Mouse (Mus musculus) ES-E14 (cell line): ENCODE measurements around the gene Trp53rka. TPM values are rescaled to one million over a fixed set of nuclear protein-coding genes. Genes with fewer than 3 reads are reported as not detected.

ENCODE experiments used
- DNase-seq: peaks from one replicate; pipeline ENCODE4 v3.0.0-alpha.2; 2013; ENCODE audit warnings: low read depth, low spot score
- H3K27ac ChIP-seq: 2 replicates; pipeline ENCODE4 v1.5.1; 2012; ENCODE audit warnings: low read depth, mild to moderate bottlenecking, low read length, moderate library complexity, mixed read lengths; ENCODE audit not compliant: poor library complexity, insufficient read depth, severe bottlenecking
- H3K36me3 ChIP-seq: 2 replicates; pipeline ENCODE4 v1.6.1; 2012; ENCODE audit warnings: mild to moderate bottlenecking, low read length, moderate library complexity, mixed read lengths; ENCODE audit not compliant: control insufficient read depth, poor library complexity, insufficient read depth, severe bottlenecking
- H3K4me1 ChIP-seq, 2 experiments: fragments of 150-350 bp in 1 of 2; sonication (generic) in 1 of 2; 2 replicates each; pipeline ENCODE4 v1.6.1; 2012; ENCODE audit warnings: low read length in 2 of 2, mild to moderate bottlenecking in 1 of 2, mixed read lengths in 1 of 2; ENCODE audit not compliant: control insufficient read depth in 2 of 2, insufficient read depth in 2 of 2, poor library complexity in 1 of 2
- H3K4me3 ChIP-seq, 2 experiments: fragments of 150-350 bp in 1 of 2; sonication (generic) in 1 of 2; 2 replicates each; pipeline ENCODE4 v1.5.1; 2012; ENCODE audit warnings: low read length in 2 of 2, low read depth in 1 of 2, mild to moderate bottlenecking in 1 of 2, mixed read lengths in 1 of 2; ENCODE audit not compliant: insufficient read depth in 1 of 2, poor library complexity in 1 of 2, severe bottlenecking in 1 of 2
- H3K9ac ChIP-seq: 2 replicates; pipeline ENCODE4 v1.6.1; 2012; ENCODE audit warnings: low read depth, mild to moderate bottlenecking, low read length, mixed read lengths; ENCODE audit not compliant: poor library complexity, insufficient read depth, severe bottlenecking
- H3K9me3 ChIP-seq: fragments of 150-350 bp; sonication (generic); 2 replicates; pipeline ENCODE4 v1.6.1; 2012; ENCODE audit warnings: low read depth, mild to moderate bottlenecking, low read length; ENCODE audit not compliant: control insufficient read depth, insufficient read depth
- CHD2 ChIP-seq: IDR thresholded peaks from 2 replicates; pipeline ENCODE4 v1.6.1; 2014; ENCODE audit warnings: mild to moderate bottlenecking, low read depth, low read length, inconsistent platforms
- HCFC1 ChIP-seq: IDR thresholded peaks from 2 replicates; pipeline ENCODE4 v1.6.1; 2012; ENCODE audit warnings: low read length, inconsistent platforms, borderline replicate concordance; ENCODE audit not compliant: insufficient read depth
- MAFK ChIP-seq: IDR thresholded peaks from 2 replicates; pipeline ENCODE4 v1.6.1; 2014; ENCODE audit warnings: mild to moderate bottlenecking, low read depth, low read length, inconsistent platforms; ENCODE audit not compliant: insufficient read depth
- ZC3H11A ChIP-seq: IDR thresholded peaks from 2 replicates; pipeline ENCODE4 v1.6.1; 2012; ENCODE audit warnings: low read depth, mild to moderate bottlenecking, inconsistent platforms, low read length, borderline replicate concordance
- ZNF384 ChIP-seq: IDR thresholded peaks from 2 replicates; pipeline ENCODE4 v1.6.1; 2012; ENCODE audit warnings: low read depth, low read length, inconsistent platforms
- in situ Hi-C, 2 experiments: fragments of 600-800 bp; cut with MboI; formaldehyde crosslinking; loops; one replicate each; pipeline ENCODE4 v1.15.1; 2025; ENCODE audit warnings: low sequenced_read_pairs in 2 of 2, inconsistent platforms in 1 of 2; ENCODE audit not compliant: unreplicated experiment in 2 of 2
- total RNA-seq: library from RNA; depleted of rRNA; stranded (reverse); fragments of 300-350 nt; gene quantifications from 2 replicates; pipeline ENCODE4 v1.2.3, GENCODE M21; 2012

Trp53rka gene
- total RNA-seq, 1 experiment: 22.0 TPM

GRCm38 (mm10) chr2:165497706-165498275, 4.7 kb upstream of the Trp53rka start:
- Histone ChIP-seq H3K27ac (no peak overlapping the region), H3K4me1 (peaks cover 0 to 6% of the 10 kb centered on the region in 2 experiments; a peak in 2 of 4 replicates), H3K4me3 (no peak overlapping the region), H3K9ac (no peak overlapping the region), H3K9me3 (no peaks in the 10 kb centered on the region), H3K36me3 (no peaks in the 10 kb centered on the region)
- in situ Hi-C loops: no loop called here
- DNase-seq: no peak
- no peak for TF ChIP-seq MAFK

GRCm38 (mm10) chr2:165496251-165496650, 3.1 kb upstream of the Trp53rka start:
- H3K4me1 ChIP-seq: peaks cover 3 to 6% of the 10 kb centered on the region in 2 experiments; a peak in 2 of 4 replicates
- no peak overlapping the region for H3K9ac ChIP-seq
- H3K4me3 ChIP-seq: no peak overlapping the region
- DNase-seq: peak; percentile 44
- in situ Hi-C loops: no loop called here
- H3K27ac ChIP-seq: no peak overlapping the region
- no peaks in the 10 kb centered on the region for H3K9me3 ChIP-seq
- H3K36me3 ChIP-seq: no peaks in the 10 kb centered on the region
- no peak for TF ChIP-seq HCFC1

- in situ Hi-C loops: no loop called here
- Histone ChIP-seq H3K36me3 (peaks cover 9% of the 10 kb centered on the region; the same call in 1 of the 2 replicates), H3K27ac (no peak overlapping the region), H3K9me3 (no peaks in the 10 kb centered on the region), H3K9ac (no peak overlapping the region), H3K4me1 (peaks cover 3 to 6% of the 10 kb centered on the region in 2 experiments; a peak in 2 of 4 replicates), H3K4me3 (no peak overlapping the region)
- DNase-seq: no peak
- TF ChIP-seq ZC3H11A: no peak
- no peak for TF ChIP-seq HCFC1
- no peak for TF ChIP-seq MAFK
- TF ChIP-seq ZNF384: no peak
- no peak for TF ChIP-seq CHD2
Measured at GRCm38 (mm10) chr2:165494495-165494894, 1.4 kb upstream of the Trp53rka start.

- Histone ChIP-seq H3K27ac (peak overlapping the region; percentile 32; the same call in 1 of the 2 replicates), H3K9ac (peak overlapping the region; percentile 69), H3K9me3 (no peaks in the 10 kb centered on the region), H3K4me1 (peaks cover 3 to 6% of the 10 kb centered on the region in 2 experiments; a peak in 2 of 4 replicates), H3K4me3 (peak overlapping the region; percentile 64 to 89), H3K36me3 (peaks cover 12% of the 10 kb centered on the region; the same call in 1 of the 2 replicates)
- TF ChIP-seq CHD2 (no peak), ZC3H11A (no peak), ZNF384 (no peak), MAFK (no peak), HCFC1 (no peak)
- in situ Hi-C loops: no loop called here
- DNase-seq: no peak
Measured at GRCm38 (mm10) chr2:165493587-165494210, 575 bp upstream of the Trp53rka start.

- DNase-seq: no peak
- in situ Hi-C loops: no loop called here
- TF ChIP-seq ZC3H11A (peak; percentile 55; the same call in 1 of the 2 replicates), ZNF384 (no peak)
- Histone ChIP-seq H3K4me3 (no peak overlapping the region), H3K27ac (no peak overlapping the region), H3K36me3 (peaks cover 12% of the 10 kb centered on the region; the same call in 1 of the 2 replicates), H3K9ac (no peak overlapping the region), H3K9me3 (no peaks in the 10 kb centered on the region), H3K4me1 (no peaks in the 10 kb centered on the region)
Measured at GRCm38 (mm10) chr2:165486881-165487535, 6.1 kb downstream of the Trp53rka start.
